Comparison of ENCODE assay signal across 9 mouse cellular contexts in genomic region chr9:47910501-47910906, GRCm38 (mm10).
DNase-seq lines count a peak whose midpoint lies in the region; ATAC-seq lines count a peak whose summit lies in the region.
"Had no signal": no experiment of that assay in that cellular context is flagged by ENCODE, and none has a peak within 500 bp of the region (broad histone marks: within the 10 kb centered on the region; RNA-seq: fewer than 3 reads in every experiment).

No protein-coding gene starts in this region.

- no peak overlapping the region for H3K4me3 ChIP-seq in forebrain, embryonic 14.5 days (ENCODE audit: low read depth, low read length)
- H3K4me3 ChIP-seq in midbrain, embryonic 14.5 days (replicated peaks; ENCODE audit: low read depth, low read length): no peak overlapping the region

- peak; percentile 78 for DNase-seq in MN1 (ENCODE audit: low spot score)
- DNase-seq in forebrain, embryonic 14.5 days (ENCODE audit: low spot score): peak; percentile 92
- peak; percentile 67 to 72 for DNase-seq in layer of hippocampus, adult 8-10 months (ENCODE audit: low spot score in 2 of 2)
- DNase-seq in midbrain, embryonic 14.5 days: peak; percentile 85
- no peak for DNase-seq in spleen, adult 18-20 months
- no peak for DNase-seq in kidney, adult 11 months
- DNase-seq in gastrocnemius, postnatal 4 days (ENCODE audit: low spot score in 2 of 2): no peak
- no peak for DNase-seq in urinary bladder, postnatal 25 days (ENCODE audit: low spot score)
- DNase-seq: kidney, postnatal 4 days had no signal

- H3K4me1 ChIP-seq in forebrain, embryonic 14.5 days (ENCODE audit: control insufficient read depth, insufficient read depth, low read length): peaks cover 22% of the 10 kb centered on the region
- peaks cover 21% of the 10 kb centered on the region for H3K4me1 ChIP-seq in midbrain, embryonic 14.5 days (ENCODE audit: control insufficient read depth, insufficient read depth, low read length)

- H3K9ac ChIP-seq in forebrain, embryonic 14.5 days (ENCODE audit: low read length): no peak overlapping the region
- H3K9ac ChIP-seq in midbrain, embryonic 14.5 days (replicated peaks; ENCODE audit: low read length): no peak overlapping the region

- H3K4me2 ChIP-seq in forebrain, embryonic 14.5 days (ENCODE audit: low read length): peak overlapping the region; percentile 23; the same call in 1 of the 2 replicates
- H3K4me2 ChIP-seq in midbrain, embryonic 14.5 days (ENCODE audit: low read length): 0 out of 2 replicates have a peak overlapping the region, but pooled peaks have one; percentile 13

- peak; percentile 92 for ATAC-seq in forebrain, embryonic 14.5 days
- ATAC-seq in midbrain, embryonic 14.5 days (ENCODE audit: low FRiP score, low TSS enrichment): peak; percentile 84

- H3K36me3 ChIP-seq in forebrain, embryonic 14.5 days (ENCODE audit: control insufficient read depth, insufficient read depth, low read length): no peaks in the 10 kb centered on the region
- H3K36me3 ChIP-seq in midbrain, embryonic 14.5 days (ENCODE audit: control insufficient read depth, insufficient read depth, low read length): no peaks in the 10 kb centered on the region

- no peaks in the 10 kb centered on the region for H3K9me3 ChIP-seq in forebrain, embryonic 14.5 days (replicated peaks; ENCODE audit: control insufficient read depth, low read length)
- no peaks in the 10 kb centered on the region for H3K9me3 ChIP-seq in midbrain, embryonic 14.5 days (ENCODE audit: control insufficient read depth, low read length)

- peaks cover 24% of the 10 kb centered on the region for H3K27me3 ChIP-seq in forebrain, embryonic 14.5 days (replicated peaks; ENCODE audit: control insufficient read depth, insufficient read depth, low read length)
- no peaks in the 10 kb centered on the region for H3K27me3 ChIP-seq in midbrain, embryonic 14.5 days (ENCODE audit: control insufficient read depth, insufficient read depth, low read length)

- WGBS in forebrain, embryonic 14.5 days: 14% methylated on average over 6 of the region's 6 CpGs
- 4% methylated on average over 6 of the region's 6 CpGs for WGBS in midbrain, embryonic 14.5 days

- H3K27ac ChIP-seq in forebrain, embryonic 14.5 days (ENCODE audit: low read depth, low read length): peak overlapping the region; percentile 80
- H3K27ac ChIP-seq in midbrain, embryonic 14.5 days (replicated peaks; ENCODE audit: low read depth, low read length): peak overlapping the region; percentile 80

Comparison
In these comparisons a context has a peak if more than half of its experiments do, and no peak if none do; other contexts are left out.
1. DNase-seq: peak in MN1 (single experiment), forebrain, embryonic 14.5 days (single experiment), layer of hippocampus, adult 8-10 months (2 of 2) and midbrain, embryonic 14.5 days (single experiment); none in spleen, adult 18-20 months (0 of 2), kidney, adult 11 months (single experiment), gastrocnemius, postnatal 4 days (0 of 2) and urinary bladder, postnatal 25 days (single experiment).